Mouse (Mus musculus): Measurements from ENCODE around the gene Phldb3. TPM values are rescaled to one million over a fixed set of nuclear protein-coding genes. Genes with fewer than 3 reads are reported as not detected.

The Phldb3 gene
- polyA plus RNA-seq, 1 experiment from 2014 or later, result 0.20 TPM

- Histone ChIP-seq H3K36me3 (no peaks in the 10 kb centered on the region), H3K9ac (no peak overlapping the region), H3K4me2 (replicated peaks) (no peak overlapping the region), H3K27me3 (no peaks in the 10 kb centered on the region), H3K4me3 (no peak overlapping the region), H3K27ac (no peak overlapping the region), H3K9me3 (no peaks in the 10 kb centered on the region), H3K4me1 (no peaks in the 10 kb centered on the region; the same call in 1 of the 2 replicates)
- no peak for ATAC-seq (ENCODE audit: insufficient number of reproducible peaks, insufficient read depth, low FRiP score, low TSS enrichment)
- 84% methylated on average over 9 of the region's 9 CpGs for WGBS
Measured at GRCm38 (mm10) chr7:24664959-24665358, 54.4 kb downstream of the Phldb3 start.

- H3K4me3 ChIP-seq, result no peak overlapping the region
- no peak for ATAC-seq (ENCODE audit: insufficient number of reproducible peaks, insufficient read depth, low FRiP score, low TSS enrichment)
- 90% methylated on average over 23 of the region's 23 CpGs for WGBS
- H3K4me2 ChIP-seq (replicated peaks), result no peak overlapping the region
- H3K27me3 ChIP-seq, result no peaks in the 10 kb centered on the region
- no peaks in the 10 kb centered on the region for H3K36me3 ChIP-seq
- no peak overlapping the region for H3K27ac ChIP-seq
- no peak overlapping the region for H3K9ac ChIP-seq
- H3K9me3 ChIP-seq, result no peaks in the 10 kb centered on the region
- no peaks in the 10 kb centered on the region for H3K4me1 ChIP-seq
Measured at GRCm38 (mm10) chr7:24671944-24672439, 61.4 kb downstream of the Phldb3 start.

- Histone ChIP-seq H3K9me3 (no peaks in the 10 kb centered on the region), H3K4me3 (no peak within 1 kb of the TSS), H3K36me3 (no peaks in the 10 kb centered on the region), H3K27ac (no peak within 1 kb of the TSS), H3K4me2 (replicated peaks) (no peak within 1 kb of the TSS), H3K27me3 (no peaks in the 10 kb centered on the region), H3K4me1 (no peaks in the 10 kb centered on the region), H3K9ac (no peak within 1 kb of the TSS)
- ATAC-seq (ENCODE audit: insufficient number of reproducible peaks, insufficient read depth, low FRiP score, low TSS enrichment), result no peak
- WGBS, result 86% methylated on average over 9 of the region's 9 CpGs
Measured at GRCm38 (mm10) chr7:24676575-24676974, 66.0 kb downstream of the Phldb3 start, which contains the start of gene Tex101. TSS of gene Tex101 (minus strand) at chr7:24676675.

Other genes starting within 250 kb of the Phldb3 start
- gene Kcnn4, start 240.5 kb upstream of the Phldb3 start, polyA plus RNA-seq (2016; fragmentation: Nextera tagmentation; extraction: Ambion mirVana), result 2.0 and 2.7 TPM in 2 replicates
- 23.6 and 26.0 TPM in 2 replicates for gene Smg9, start 211.1 kb upstream of the Phldb3 start, polyA plus RNA-seq (2016; fragmentation: Nextera tagmentation; extraction: Ambion mirVana)
- not detected in 2 replicates for gene Irgc1, start 158.5 kb upstream of the Phldb3 start, polyA plus RNA-seq (2016; fragmentation: Nextera tagmentation; extraction: Ambion mirVana)
- gene Plaur, start 148.3 kb upstream of the Phldb3 start, polyA plus RNA-seq (2016; fragmentation: Nextera tagmentation; extraction: Ambion mirVana), result 1.5 and 2.0 TPM in 2 replicates
- 7.6 and 10.7 TPM in 2 replicates for gene Cadm4, start 128.7 kb upstream of the Phldb3 start, polyA plus RNA-seq (2016; fragmentation: Nextera tagmentation; extraction: Ambion mirVana)
- gene Zfp428, start 103.8 kb upstream of the Phldb3 start, polyA plus RNA-seq (2016; fragmentation: Nextera tagmentation; extraction: Ambion mirVana), result 100 and 113 TPM in 2 replicates
- gene AC161166.1, start 98.3 kb upstream of the Phldb3 start, polyA plus RNA-seq (2016; fragmentation: Nextera tagmentation; extraction: Ambion mirVana), result 1.3 and 1.4 TPM in 2 replicates
- 17.6 and 18.0 TPM in 2 replicates for gene Irgq, start 80.1 kb upstream of the Phldb3 start, polyA plus RNA-seq (2016; fragmentation: Nextera tagmentation; extraction: Ambion mirVana)
- not detected in 2 replicates for gene Pinlyp, start 64.6 kb upstream of the Phldb3 start, polyA plus RNA-seq (2016; fragmentation: Nextera tagmentation; extraction: Ambion mirVana)
- gene Xrcc1, start 64.5 kb upstream of the Phldb3 start, polyA plus RNA-seq (2016; fragmentation: Nextera tagmentation; extraction: Ambion mirVana), result 117 and 124 TPM in 2 replicates
- gene Ethe1, start 23.2 kb upstream of the Phldb3 start, polyA plus RNA-seq (2016; fragmentation: Nextera tagmentation; extraction: Ambion mirVana), result 23.7 and 23.8 TPM in 2 replicates
- 5.1 and 5.9 TPM in 2 replicates for gene Zfp575, start 23.1 kb upstream of the Phldb3 start, polyA plus RNA-seq (2016; fragmentation: Nextera tagmentation; extraction: Ambion mirVana)
- 2.8 and 3.5 TPM in 2 replicates for gene Lypd3, start 25.8 kb downstream of the Phldb3 start, polyA plus RNA-seq (2016; fragmentation: Nextera tagmentation; extraction: Ambion mirVana)
- not detected in 2 replicates for gene Tex101, start 65.9 kb downstream of the Phldb3 start, polyA plus RNA-seq (2016; fragmentation: Nextera tagmentation; extraction: Ambion mirVana)
- not detected in 2 replicates for gene BC049730, start 98.5 kb downstream of the Phldb3 start, polyA plus RNA-seq (2016; fragmentation: Nextera tagmentation; extraction: Ambion mirVana)
- not detected in 2 replicates for gene Gm4763, start 116.1 kb downstream of the Phldb3 start, polyA plus RNA-seq (2016; fragmentation: Nextera tagmentation; extraction: Ambion mirVana)
- 0.37 and 0.96 TPM in 2 replicates for gene Cd177, start 149.5 kb downstream of the Phldb3 start, polyA plus RNA-seq (2016; fragmentation: Nextera tagmentation; extraction: Ambion mirVana)
- gene Ceacam10, start 166.4 kb downstream of the Phldb3 start, polyA plus RNA-seq (2016; fragmentation: Nextera tagmentation; extraction: Ambion mirVana), result 0.38 TPM in 1 of 2 replicates, not detected in the other

Measured in embryonic facial prominence, embryonic 12.5 days (tissue).